Mouse (Mus musculus) erythroblast, adult 5-6 weeks (primary cell): ENCODE results near the gene Mgat1. TPM values are rescaled to one million over a fixed set of nuclear protein-coding genes. Genes with fewer than 3 reads are reported as not detected.
"Not testable (repeated sequence)": the region's sequence is repeated elsewhere in the genome, so short reads cannot be mapped to it uniquely, and the experiment has no call there.

Source experiments
- ATAC-seq: replicated peaks from 2 replicates; pipeline ENCODE4 v1.8.0; 2016; ENCODE audit warnings: moderate number of reproducible peaks, mild to moderate bottlenecking, moderate TSS enrichment, inconsistent platforms; ENCODE audit not compliant: poor library complexity, low FRiP score, severe bottlenecking
- total RNA-seq, 2 experiments: library from RNA; stranded (forward) in 1 of 2; stranded (reverse) in 1 of 2; fragments of 150-400 nt in 1 of 2; fragments of 200-764, 138-1000 nt in 1 of 2; gene quantifications; 2 replicates each; pipeline versions ENCODE4 v1.2.3 to v1.2.4; 2015 to 2017; ENCODE audit warnings: low replicate concordance in 2 of 2

The Mgat1 gene
- total RNA-seq (2015; ENCODE audit: low replicate concordance) (9.0 and 10.2 TPM in 2 replicates), total RNA-seq (2017; ENCODE audit: low replicate concordance) (11.4 and 17.0 TPM in 2 replicates)

- peak; percentile 92 for ATAC-seq
Observed at GRCm38 (mm10) chr11:49243727-49244594, at the start of gene Mgat1. Gene Mgat1 (plus strand): TSS chr11:49244191.

- ATAC-seq = not testable (repeated sequence)
Observed at GRCm38 (mm10) chr11:49194771-49195170, 49.2 kb upstream of the Mgat1 start.

- ATAC-seq = no peak
Observed at GRCm38 (mm10) chr11:49195819-49196322, 48.1 kb upstream of the Mgat1 start.

- ATAC-seq = no peak
Observed at GRCm38 (mm10) chr11:49200666-49201065, 43.3 kb upstream of the Mgat1 start.

- ATAC-seq = no peak
Observed at GRCm38 (mm10) chr11:49201142-49201541, 42.8 kb upstream of the Mgat1 start.

- no peak for ATAC-seq
Observed at GRCm38 (mm10) chr11:49202071-49202470, 41.9 kb upstream of the Mgat1 start.

- peak; percentile 44; the same call in 1 of the 2 replicates for ATAC-seq
Observed at GRCm38 (mm10) chr11:49202523-49203061, 41.4 kb upstream of the Mgat1 start.

GRCm38 (mm10) chr11:49203129-49203768, 40.7 kb upstream of the Mgat1 start, which contains the start of gene Zfp62:
Gene Zfp62 (plus strand): TSS chr11:49203292.
- peak; percentile 93 for ATAC-seq

GRCm38 (mm10) chr11:49203771-49204497, 40.1 kb upstream of the Mgat1 start:
- peak; percentile 50 for ATAC-seq

- ATAC-seq = no peak
Observed at GRCm38 (mm10) chr11:49205080-49205590, 38.9 kb upstream of the Mgat1 start.

- no peak for ATAC-seq
Observed at GRCm38 (mm10) chr11:49207495-49207894, 36.5 kb upstream of the Mgat1 start.

- ATAC-seq = peak; percentile 62; the same call in 1 of the 2 replicates
Observed at GRCm38 (mm10) chr11:49212577-49212976, 31.4 kb upstream of the Mgat1 start.

GRCm38 (mm10) chr11:49213505-49213904, 30.5 kb upstream of the Mgat1 start:
- ATAC-seq = no peak

- no peak for ATAC-seq
Observed at GRCm38 (mm10) chr11:49219271-49219670, 24.7 kb upstream of the Mgat1 start.

GRCm38 (mm10) chr11:49224455-49224854, 19.5 kb upstream of the Mgat1 start:
- no peak for ATAC-seq

- no peak for ATAC-seq
Observed at GRCm38 (mm10) chr11:49232781-49233180, 11.2 kb upstream of the Mgat1 start.

GRCm38 (mm10) chr11:49235459-49236207, 8.4 kb upstream of the Mgat1 start:
- no peak for ATAC-seq

GRCm38 (mm10) chr11:49236891-49237290, 7.1 kb upstream of the Mgat1 start:
- ATAC-seq = no peak

- no peak for ATAC-seq
Observed at GRCm38 (mm10) chr11:49237532-49237931, 6.5 kb upstream of the Mgat1 start.
